Mouse (Mus musculus): ENCODE measurements around the gene 1700102P08Rik. TPM values are rescaled to one million over a fixed set of nuclear protein-coding genes. Genes with fewer than 3 reads are reported as not detected.

1700102P08Rik gene
- polyA plus RNA-seq, 1 experiment from 2014 or later: 2.0 TPM

- H3K36me3 ChIP-seq (ENCODE audit: poor library complexity, severe bottlenecking): no peaks in the 10 kb centered on the region
- H3K27me3 ChIP-seq: no peaks in the 10 kb centered on the region
- H3K4me1 ChIP-seq: peaks cover 14% of the 10 kb centered on the region; the same call in 1 of the 2 replicates
- no peak overlapping the region for H3K4me2 ChIP-seq
- 84% methylated on average over 1 of the region's 1 CpGs for WGBS
- no peaks in the 10 kb centered on the region for H3K9me3 ChIP-seq (replicated peaks)
- H3K4me3 ChIP-seq: no peak overlapping the region
- H3K27ac ChIP-seq: no peak overlapping the region
- no peak overlapping the region for H3K9ac ChIP-seq
- ATAC-seq: no peak
These were observed 19.6 kb downstream of the 1700102P08Rik start for GRCm38 (mm10) chr9:108412221-108412620.

DNA sequence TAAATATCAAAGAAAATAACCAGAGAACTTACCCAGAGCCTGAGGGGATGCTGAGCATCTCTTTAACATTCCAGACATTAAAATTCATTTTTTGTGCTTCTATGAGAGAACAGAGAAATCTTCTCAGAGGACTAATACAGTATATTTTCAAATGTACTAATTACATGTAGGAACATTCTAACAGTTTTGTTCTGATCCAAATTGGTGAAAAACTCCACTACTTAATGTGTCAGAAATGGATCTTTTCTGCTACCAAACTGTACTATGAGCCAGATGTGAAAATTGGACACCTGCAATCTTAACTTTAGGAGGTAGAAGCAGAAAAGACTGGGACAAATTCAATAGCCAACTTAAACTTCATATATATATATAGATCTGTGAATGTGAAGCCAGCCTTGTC is 35.8 kb downstream of the 1700102P08Rik start, which contains the start of gene Ccdc36:
Gene Ccdc36 (minus strand): TSS at position 101 of the 400 bp plus-strand sequence.
- H3K9ac ChIP-seq: no peak within 1 kb of the TSS
- no peaks in the 10 kb centered on the region for H3K27me3 ChIP-seq
- H3K27ac ChIP-seq: no peak within 1 kb of the TSS
- H3K4me1 ChIP-seq: no peaks in the 10 kb centered on the region
- ATAC-seq: no peak
- no peaks in the 10 kb centered on the region for H3K36me3 ChIP-seq (ENCODE audit: poor library complexity, severe bottlenecking)
- no peak within 1 kb of the TSS for H3K4me2 ChIP-seq
- no peaks in the 10 kb centered on the region for H3K9me3 ChIP-seq (replicated peaks)
- no peak within 1 kb of the TSS for H3K4me3 ChIP-seq

- H3K27ac ChIP-seq: no peak overlapping the region
- ATAC-seq: peak; percentile 24; the same call in 1 of the 2 replicates
- H3K27me3 ChIP-seq: no peaks in the 10 kb centered on the region
- 50% methylated on average over 32 of the region's 32 CpGs for WGBS
- no peak overlapping the region for H3K9ac ChIP-seq
- H3K4me3 ChIP-seq: peak overlapping the region; percentile 23
- H3K4me2 ChIP-seq: peak overlapping the region; percentile 49
- no peaks in the 10 kb centered on the region for H3K9me3 ChIP-seq (replicated peaks)
- no peaks in the 10 kb centered on the region for H3K36me3 ChIP-seq (ENCODE audit: poor library complexity, severe bottlenecking)
- H3K4me1 ChIP-seq: no peaks in the 10 kb centered on the region
These were observed 38.9 kb downstream of the 1700102P08Rik start for GRCm38 (mm10) chr9:108431431-108432067.

- 39% methylated on average over 3 of the region's 3 CpGs for WGBS
- no peak for ATAC-seq
These were observed 43.6 kb downstream of the 1700102P08Rik start, which contains the start of gene BC048562 for GRCm38 (mm10) chr9:108436182-108436581. TSS of gene BC048562 (plus strand) at chr9:108436482.

DNA sequence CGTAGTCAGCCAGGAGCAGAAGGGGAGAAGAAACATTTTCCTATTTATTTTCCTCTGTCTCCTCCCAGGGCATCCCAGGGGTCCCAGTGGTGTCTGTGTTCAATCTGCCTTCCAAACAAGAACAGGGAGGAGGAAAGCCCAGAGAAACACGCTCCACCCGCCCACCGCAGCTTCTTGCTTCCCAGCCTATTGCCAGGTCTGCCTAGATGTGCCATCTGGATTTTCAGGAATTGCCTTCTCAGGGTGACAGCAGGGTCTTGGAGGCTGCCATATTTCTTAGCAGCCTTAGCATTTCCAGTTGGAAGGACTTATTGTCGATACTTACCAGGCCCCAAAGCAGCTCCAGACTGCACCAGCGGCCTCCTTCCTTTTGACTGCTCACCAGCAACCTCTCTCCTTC is 46.6 kb downstream of the 1700102P08Rik start:
- ATAC-seq: no peak; the same call in 1 of the 2 replicates
- no peak overlapping the region for H3K4me2 ChIP-seq
- no peak overlapping the region for H3K27ac ChIP-seq
- H3K9me3 ChIP-seq (replicated peaks): no peaks in the 10 kb centered on the region
- no peaks in the 10 kb centered on the region for H3K36me3 ChIP-seq (ENCODE audit: poor library complexity, severe bottlenecking)
- no peak overlapping the region for H3K4me3 ChIP-seq
- WGBS: 86% methylated on average over 6 of the region's 6 CpGs
- no peaks in the 10 kb centered on the region for H3K4me1 ChIP-seq
- no peak overlapping the region for H3K9ac ChIP-seq
- H3K27me3 ChIP-seq: no peaks in the 10 kb centered on the region

More at GRCm38 (mm10) chr9:108436182-108436581, 43.6 kb downstream of the 1700102P08Rik start, which contains the start of gene BC048562:
- H3K27ac ChIP-seq: no peak within 1 kb of the TSS
- no peak within 1 kb of the TSS for H3K9ac ChIP-seq
- no peaks in the 10 kb centered on the region for H3K27me3 ChIP-seq
- H3K9me3 ChIP-seq (replicated peaks): no peaks in the 10 kb centered on the region
- H3K4me1 ChIP-seq: no peaks in the 10 kb centered on the region
- no peak within 1 kb of the TSS for H3K4me3 ChIP-seq
- H3K36me3 ChIP-seq (ENCODE audit: poor library complexity, severe bottlenecking): no peaks in the 10 kb centered on the region
- H3K4me2 ChIP-seq: no peak within 1 kb of the TSS

- no peaks in the 10 kb centered on the region for H3K4me1 ChIP-seq
- H3K9ac ChIP-seq: no peak overlapping the region
- no peak overlapping the region for H3K4me3 ChIP-seq
- 77% methylated on average over 5 of the region's 5 CpGs for WGBS
- H3K36me3 ChIP-seq (ENCODE audit: poor library complexity, severe bottlenecking): no peaks in the 10 kb centered on the region
- H3K27ac ChIP-seq: no peak overlapping the region
- no peaks in the 10 kb centered on the region for H3K9me3 ChIP-seq (replicated peaks)
- H3K4me2 ChIP-seq: no peak overlapping the region
- no peaks in the 10 kb centered on the region for H3K27me3 ChIP-seq
- ATAC-seq: no peak
These were observed 47.9 kb downstream of the 1700102P08Rik start for GRCm38 (mm10) chr9:108440485-108440884.

DNA sequence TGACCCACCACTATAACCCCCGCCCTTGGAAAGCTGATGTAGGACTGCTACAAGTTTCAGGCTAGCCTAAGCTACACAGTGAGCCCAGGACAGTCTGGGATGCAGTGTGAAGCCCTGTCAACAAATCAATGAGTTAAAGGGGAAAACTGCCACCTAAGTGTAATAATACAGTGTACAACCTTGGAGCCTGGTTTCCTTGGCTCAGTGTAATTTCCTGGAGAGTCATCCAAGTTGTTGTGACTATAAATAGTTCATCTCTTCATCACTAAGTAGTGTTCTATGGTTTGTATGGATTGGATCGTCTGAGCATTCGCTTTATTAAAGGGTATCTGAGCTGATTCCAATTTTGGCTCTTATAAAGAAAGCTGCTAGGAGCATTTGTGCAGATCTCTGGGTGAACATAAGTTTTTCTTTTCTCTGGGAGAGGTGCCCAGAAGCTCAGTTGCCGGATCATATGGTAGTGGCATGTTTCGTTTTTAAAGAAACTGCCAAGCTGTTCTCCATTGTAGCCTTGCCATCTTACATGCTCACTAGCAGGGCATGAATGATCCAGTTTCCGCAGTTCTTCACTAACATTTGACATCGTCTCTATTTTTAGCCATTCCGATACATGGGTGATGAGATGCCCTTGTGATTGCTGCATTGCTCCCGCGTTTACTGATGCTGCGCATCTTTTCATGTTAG is 48.8 kb downstream of the 1700102P08Rik start:
- Histone ChIP-seq H3K36me3 (ENCODE audit: poor library complexity, severe bottlenecking) (no peaks in the 10 kb centered on the region), H3K9ac (no peak overlapping the region), H3K9me3 (replicated peaks) (no peaks in the 10 kb centered on the region), H3K27me3 (no peaks in the 10 kb centered on the region), H3K27ac (no peak overlapping the region), H3K4me1 (no peaks in the 10 kb centered on the region), H3K4me3 (no peak overlapping the region), H3K4me2 (no peak overlapping the region)
- peak; percentile 68; the same call in 1 of the 2 replicates for ATAC-seq
- WGBS: 85% methylated on average over 11 of the region's 11 CpGs

- 73% methylated on average over 9 of the region's 9 CpGs for WGBS
- Histone ChIP-seq H3K4me2 (no peak overlapping the region), H3K27me3 (no peaks in the 10 kb centered on the region)
These were observed 52.5 kb downstream of the 1700102P08Rik start for GRCm38 (mm10) chr9:108445125-108445524.

DNA sequence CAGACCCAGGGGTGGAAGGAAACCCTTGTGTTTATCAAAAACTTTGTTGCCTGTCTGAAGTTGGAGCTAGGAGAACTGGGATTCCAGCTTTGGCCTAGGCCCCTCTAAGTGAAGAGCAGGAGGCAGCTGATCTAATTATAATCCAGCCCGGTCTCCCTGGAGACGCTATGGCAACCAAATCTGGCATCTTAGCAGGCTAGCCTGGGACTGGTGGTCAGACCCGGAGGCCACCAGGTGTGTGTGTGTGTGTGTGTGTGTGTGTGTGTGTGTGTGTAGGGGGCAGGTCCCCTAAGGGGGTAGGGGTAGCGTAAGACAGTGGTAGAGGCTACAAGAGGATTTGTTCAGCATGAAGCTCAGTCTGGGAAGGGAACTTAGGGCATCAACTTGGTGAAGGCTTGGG is 57.3 kb downstream of the 1700102P08Rik start:
- Histone ChIP-seq H3K4me3 (peak overlapping the region; percentile 62), H3K36me3 (ENCODE audit: poor library complexity, severe bottlenecking) (peaks cover 20% of the 10 kb centered on the region), H3K9me3 (replicated peaks) (no peaks in the 10 kb centered on the region), H3K27me3 (no peaks in the 10 kb centered on the region), H3K4me2 (peak overlapping the region; percentile 85), H3K27ac (peak overlapping the region; percentile 96), H3K9ac (peak overlapping the region; percentile 81), H3K4me1 (peaks cover 52% of the 10 kb centered on the region)
- 15% methylated on average over 4 of the region's 4 CpGs for WGBS
- peak; percentile 70 for ATAC-seq

More at GRCm38 (mm10) chr9:108445125-108445524, 52.5 kb downstream of the 1700102P08Rik start:
- no peaks in the 10 kb centered on the region for H3K9me3 ChIP-seq (replicated peaks)
- H3K36me3 ChIP-seq (ENCODE audit: poor library complexity, severe bottlenecking): peaks cover 20% of the 10 kb centered on the region
- peaks cover 15% of the 10 kb centered on the region for H3K4me1 ChIP-seq
- no peak overlapping the region for H3K27ac ChIP-seq
- no peak overlapping the region for H3K4me3 ChIP-seq
- H3K9ac ChIP-seq: no peak overlapping the region
- ATAC-seq: no peak

GRCm38 (mm10) chr9:108450292-108451169 is 57.9 kb downstream of the 1700102P08Rik start:
- peak overlapping the region; percentile 62 for H3K4me3 ChIP-seq
- peak overlapping the region; percentile 85 for H3K4me2 ChIP-seq
- ATAC-seq: peak; percentile 52; the same call in 1 of the 2 replicates
- H3K9ac ChIP-seq: peak overlapping the region; percentile 81
- peak overlapping the region; percentile 96 for H3K27ac ChIP-seq
- H3K36me3 ChIP-seq (ENCODE audit: poor library complexity, severe bottlenecking): peaks cover 20% of the 10 kb centered on the region
- 45% methylated on average over 21 of the region's 21 CpGs for WGBS
- H3K9me3 ChIP-seq (replicated peaks): no peaks in the 10 kb centered on the region
- peaks cover 52% of the 10 kb centered on the region for H3K4me1 ChIP-seq
- H3K27me3 ChIP-seq: no peaks in the 10 kb centered on the region

GRCm38 (mm10) chr9:108451170-108451493 is 58.5 kb downstream of the 1700102P08Rik start:
- Histone ChIP-seq H3K4me1 (peaks cover 52% of the 10 kb centered on the region), H3K4me2 (peak overlapping the region; percentile 85), H3K27me3 (no peaks in the 10 kb centered on the region), H3K36me3 (ENCODE audit: poor library complexity, severe bottlenecking) (peaks cover 20% of the 10 kb centered on the region), H3K4me3 (peak overlapping the region; percentile 62), H3K27ac (peak overlapping the region; percentile 96), H3K9me3 (replicated peaks) (no peaks in the 10 kb centered on the region), H3K9ac (peak overlapping the region; percentile 81)
- ATAC-seq: no peak
- 79% methylated on average over 6 of the region's 6 CpGs for WGBS

Data from forebrain, embryonic 13.5 days (tissue).